Mouse (Mus musculus): Measurements from ENCODE around the gene Stoml1.
"Not testable (repeated sequence)": the region's sequence is repeated elsewhere in the genome, so short reads cannot be mapped to it uniquely, and the experiment has no call there.

The Stoml1 gene

GRCm38 (mm10) chr9:58270081-58270480 lies 17.1 kb downstream of the Stoml1 start:
- ATAC-seq (ENCODE audit: insufficient number of reproducible peaks, low FRiP score, low TSS enrichment) = no peak

- ATAC-seq (ENCODE audit: insufficient number of reproducible peaks, low FRiP score, low TSS enrichment) = no peak
These were observed 18.1 kb downstream of the Stoml1 start for GRCm38 (mm10) chr9:58271109-58271508.

- ATAC-seq (ENCODE audit: insufficient number of reproducible peaks, low FRiP score, low TSS enrichment) = not testable (repeated sequence)
These were observed 18.6 kb downstream of the Stoml1 start for GRCm38 (mm10) chr9:58271551-58271950.

- ATAC-seq (ENCODE audit: insufficient number of reproducible peaks, low FRiP score, low TSS enrichment) = no peak
These were observed 19.1 kb downstream of the Stoml1 start for GRCm38 (mm10) chr9:58272068-58272541.

- no peak for ATAC-seq (ENCODE audit: insufficient number of reproducible peaks, low FRiP score, low TSS enrichment)
These were observed 19.9 kb downstream of the Stoml1 start for GRCm38 (mm10) chr9:58272855-58273254.

- ATAC-seq (ENCODE audit: insufficient number of reproducible peaks, low FRiP score, low TSS enrichment) = no peak
These were observed 21.2 kb downstream of the Stoml1 start for GRCm38 (mm10) chr9:58274101-58274604.

GRCm38 (mm10) chr9:58274626-58275025 lies 21.7 kb downstream of the Stoml1 start:
- ATAC-seq (ENCODE audit: insufficient number of reproducible peaks, low FRiP score, low TSS enrichment) = no peak

GRCm38 (mm10) chr9:58275115-58275774 lies 22.3 kb downstream of the Stoml1 start:
- ATAC-seq (ENCODE audit: insufficient number of reproducible peaks, low FRiP score, low TSS enrichment) = peak; percentile 10; the same call in 1 of the 2 replicates

GRCm38 (mm10) chr9:58275797-58276196 lies 22.8 kb downstream of the Stoml1 start:
- 0 out of 2 replicates have a peak, but pooled peaks have one; percentile 26 for ATAC-seq (ENCODE audit: insufficient number of reproducible peaks, low FRiP score, low TSS enrichment)

- no peak for ATAC-seq (ENCODE audit: insufficient number of reproducible peaks, low FRiP score, low TSS enrichment)
These were observed 23.4 kb downstream of the Stoml1 start for GRCm38 (mm10) chr9:58276346-58276745.

GRCm38 (mm10) chr9:58278313-58278712 lies 25.3 kb downstream of the Stoml1 start:
- no peak for ATAC-seq (ENCODE audit: insufficient number of reproducible peaks, low FRiP score, low TSS enrichment)

- no peak for ATAC-seq (ENCODE audit: insufficient number of reproducible peaks, low FRiP score, low TSS enrichment)
These were observed 26.1 kb downstream of the Stoml1 start for GRCm38 (mm10) chr9:58278821-58279723.

GRCm38 (mm10) chr9:58279780-58280179 lies 26.8 kb downstream of the Stoml1 start:
- no peak for ATAC-seq (ENCODE audit: insufficient number of reproducible peaks, low FRiP score, low TSS enrichment)

GRCm38 (mm10) chr9:58280259-58281109 lies 27.5 kb downstream of the Stoml1 start:
- ATAC-seq (ENCODE audit: insufficient number of reproducible peaks, low FRiP score, low TSS enrichment) = peak; percentile 58; the same call in 1 of the 2 replicates

GRCm38 (mm10) chr9:58281597-58281996 lies 28.6 kb downstream of the Stoml1 start:
- ATAC-seq (ENCODE audit: insufficient number of reproducible peaks, low FRiP score, low TSS enrichment) = no peak

GRCm38 (mm10) chr9:58283431-58283830 lies 30.5 kb downstream of the Stoml1 start:
- no peak for ATAC-seq (ENCODE audit: insufficient number of reproducible peaks, low FRiP score, low TSS enrichment)

- ATAC-seq (ENCODE audit: insufficient number of reproducible peaks, low FRiP score, low TSS enrichment) = no peak
These were observed 36.1 kb downstream of the Stoml1 start for GRCm38 (mm10) chr9:58289090-58289489.

- no peak for ATAC-seq (ENCODE audit: insufficient number of reproducible peaks, low FRiP score, low TSS enrichment)
These were observed 36.9 kb downstream of the Stoml1 start for GRCm38 (mm10) chr9:58289901-58290300.

GRCm38 (mm10) chr9:58294527-58294926 lies 41.6 kb downstream of the Stoml1 start:
- ATAC-seq (ENCODE audit: insufficient number of reproducible peaks, low FRiP score, low TSS enrichment) = no peak

- ATAC-seq (ENCODE audit: insufficient number of reproducible peaks, low FRiP score, low TSS enrichment) = no peak
These were observed 42.4 kb downstream of the Stoml1 start for GRCm38 (mm10) chr9:58295345-58295744.
